8 mouse cellular contexts compared by ENCODE assay signal in genomic region chr9:29220493-29220892, GRCm38 (mm10).
DNase-seq lines count a peak whose midpoint lies in the region; ATAC-seq lines count a peak whose summit lies in the region.
"Had no signal": no experiment of that assay in that cellular context is flagged by ENCODE, and none has a peak within 500 bp of the region (broad histone marks: within the 10 kb centered on the region; RNA-seq: fewer than 3 reads in every experiment).

No protein-coding gene starts in this region.

- no peak overlapping the region for H3K27ac ChIP-seq in intestine, embryonic 15.5 days
- H3K27ac ChIP-seq in neural tube, embryonic 15.5 days (replicated peaks), result no peak overlapping the region

- H3K4me2 ChIP-seq in intestine, embryonic 15.5 days (replicated peaks), result no peak overlapping the region
- no peak overlapping the region for H3K4me2 ChIP-seq in neural tube, embryonic 15.5 days

- no peaks in the 10 kb centered on the region for H3K36me3 ChIP-seq in intestine, embryonic 15.5 days
- H3K36me3 ChIP-seq in neural tube, embryonic 15.5 days, result no peaks in the 10 kb centered on the region

- WGBS in intestine, embryonic 15.5 days, result 37% methylated on average over 11 of the region's 11 CpGs
- 26% methylated on average over 11 of the region's 11 CpGs for WGBS in neural tube, embryonic 15.5 days

- ATAC-seq in intestine, embryonic 15.5 days, result no peak
- no peak for ATAC-seq in neural tube, embryonic 15.5 days (ENCODE audit: low FRiP score)
- ATAC-seq: Patski had no signal

- H3K4me1 ChIP-seq in intestine, embryonic 15.5 days (replicated peaks), result no peaks in the 10 kb centered on the region
- peaks cover 12% of the 10 kb centered on the region; the same call in 1 of the 2 replicates for H3K4me1 ChIP-seq in neural tube, embryonic 15.5 days

- peak; percentile 15 for DNase-seq in layer of hippocampus, adult 11-12 months (ENCODE audit: low spot score)
- DNase-seq in layer of hippocampus, adult 18-20 months (ENCODE audit: low spot score in 2 of 2), result no peak
- peak; percentile 97 to 98 for DNase-seq in cerebellum, postnatal 14 days
- peak; percentile 48 to 66 for DNase-seq in heart, adult 9 months (ENCODE audit: low spot score in 2 of 2)
- DNase-seq in retina, postnatal 1 day, result peak; percentile 89

- no peak overlapping the region for H3K9ac ChIP-seq in intestine, embryonic 15.5 days
- H3K9ac ChIP-seq in neural tube, embryonic 15.5 days (replicated peaks), result no peak overlapping the region

- no peaks in the 10 kb centered on the region for H3K27me3 ChIP-seq in intestine, embryonic 15.5 days (replicated peaks)
- no peaks in the 10 kb centered on the region for H3K27me3 ChIP-seq in neural tube, embryonic 15.5 days (replicated peaks)

- no peak overlapping the region for H3K4me3 ChIP-seq in intestine, embryonic 15.5 days (replicated peaks)
- H3K4me3 ChIP-seq in neural tube, embryonic 15.5 days (replicated peaks), result no peak overlapping the region

- H3K9me3 ChIP-seq in intestine, embryonic 15.5 days, result no peaks in the 10 kb centered on the region
- H3K9me3 ChIP-seq in neural tube, embryonic 15.5 days (replicated peaks), result no peaks in the 10 kb centered on the region

Comparison
In these comparisons a context has a peak if more than half of its experiments do, and no peak if none do; other contexts are left out.
1. DNase-seq: peak in layer of hippocampus, adult 11-12 months (single experiment), cerebellum, postnatal 14 days (2 of 2), heart, adult 9 months (2 of 2) and retina, postnatal 1 day (single experiment); none in layer of hippocampus, adult 18-20 months (0 of 2).